8 mouse cellular contexts compared by ENCODE assay signal in genomic region chr17:26414523-26415354, GRCm38 (mm10). TPM values are rescaled to one million over a fixed set of nuclear protein-coding genes. Genes with fewer than 3 reads are reported as not detected.
A peak's percentile ranks its signal among the peaks of the same experiment; 100 is the strongest.
DNase-seq lines count a peak whose midpoint lies in the region; ATAC-seq lines count a peak whose summit lies in the region.

Gene Neurl1b (plus strand): TSS chr17:26414829.

- peak; percentile 47 for ATAC-seq in CD4-positive, CD25-positive, alpha-beta regulatory T cell, adult 4 months
- peak; percentile 55; the same call in 1 of the 2 replicates for ATAC-seq in embryonic facial prominence, embryonic 12.5 days (ENCODE audit: insufficient number of reproducible peaks, insufficient read depth, low FRiP score, low TSS enrichment)
- ATAC-seq in heart, embryonic 12.5 days (ENCODE audit: insufficient number of reproducible peaks, low FRiP score), result peak; percentile 54
- ATAC-seq in kidney, embryonic 16.5 days (ENCODE audit: low FRiP score, low TSS enrichment), result peak; percentile 57
- peak; percentile 59 for ATAC-seq in liver, embryonic 16.5 days (ENCODE audit: low read depth)
- peak; percentile 64 for ATAC-seq in neural tube, embryonic 13.5 days (ENCODE audit: low read depth)

- peak; percentile 53 for DNase-seq in adrenal gland, adult 8-10 months
- peak; percentile 70 to 78 for DNase-seq in thymus, postnatal 36 days

- under 1% methylated on average over 104 of the region's 105 CpGs for WGBS in embryonic facial prominence, embryonic 12.5 days
- under 1% methylated on average over 95 of the region's 105 CpGs for WGBS in heart, embryonic 12.5 days
- WGBS in kidney, embryonic 16.5 days, result under 1% methylated on average over 86 of the region's 105 CpGs
- under 1% methylated on average over 85 of the region's 105 CpGs for WGBS in liver, embryonic 16.5 days (ENCODE audit: insufficient replicate concordance)
- WGBS in neural tube, embryonic 13.5 days, result under 1% methylated on average over 104 of the region's 105 CpGs

- H3K27ac ChIP-seq in embryonic facial prominence, embryonic 12.5 days, result no peak within 1 kb of the TSS
- peak within 1 kb of the TSS; percentile 55 for H3K27ac ChIP-seq in heart, embryonic 12.5 days (ENCODE audit: poor library complexity, severe bottlenecking)
- peak within 1 kb of the TSS; percentile 41 for H3K27ac ChIP-seq in kidney, embryonic 16.5 days (ENCODE audit: low read length)
- no peak within 1 kb of the TSS for H3K27ac ChIP-seq in liver, embryonic 16.5 days (ENCODE audit: low read length)
- no peak within 1 kb of the TSS for H3K27ac ChIP-seq in neural tube, embryonic 13.5 days (replicated peaks)

- peak within 1 kb of the TSS; percentile 59 for H3K4me3 ChIP-seq in embryonic facial prominence, embryonic 12.5 days
- H3K4me3 ChIP-seq in heart, embryonic 12.5 days, result peak within 1 kb of the TSS; percentile 73
- peak within 1 kb of the TSS; percentile 80 for H3K4me3 ChIP-seq in kidney, embryonic 16.5 days (ENCODE audit: low read length)
- peak within 1 kb of the TSS; percentile 66 for H3K4me3 ChIP-seq in liver, embryonic 16.5 days (ENCODE audit: low read depth, low read length)
- peak within 1 kb of the TSS; percentile 83 for H3K4me3 ChIP-seq in neural tube, embryonic 13.5 days

- H3K4me1 ChIP-seq in embryonic facial prominence, embryonic 12.5 days, result peaks cover 8% of the 10 kb centered on the region
- peaks cover 41% of the 10 kb centered on the region for H3K4me1 ChIP-seq in heart, embryonic 12.5 days (replicated peaks)
- H3K4me1 ChIP-seq in kidney, embryonic 16.5 days (ENCODE audit: insufficient read depth, low read length), result peaks cover 23% of the 10 kb centered on the region
- H3K4me1 ChIP-seq in liver, embryonic 16.5 days (ENCODE audit: control insufficient read depth, low read depth, low read length), result peaks cover 14% of the 10 kb centered on the region
- peaks cover 16% of the 10 kb centered on the region for H3K4me1 ChIP-seq in neural tube, embryonic 13.5 days (replicated peaks)

- H3K9ac ChIP-seq in embryonic facial prominence, embryonic 12.5 days, result peak within 1 kb of the TSS; percentile 52
- peak within 1 kb of the TSS; percentile 82 for H3K9ac ChIP-seq in heart, embryonic 12.5 days
- peak within 1 kb of the TSS; percentile 87 for H3K9ac ChIP-seq in kidney, embryonic 16.5 days (replicated peaks; ENCODE audit: low read length)
- peak within 1 kb of the TSS; percentile 43 for H3K9ac ChIP-seq in liver, embryonic 16.5 days (ENCODE audit: low read depth, low read length)
- peak within 1 kb of the TSS; percentile 80 for H3K9ac ChIP-seq in neural tube, embryonic 13.5 days

- peak within 1 kb of the TSS; percentile 82 for H3K4me2 ChIP-seq in embryonic facial prominence, embryonic 12.5 days (replicated peaks)
- H3K4me2 ChIP-seq in heart, embryonic 12.5 days, result peak within 1 kb of the TSS; percentile 83
- peak within 1 kb of the TSS; percentile 98 for H3K4me2 ChIP-seq in kidney, embryonic 16.5 days (replicated peaks; ENCODE audit: low read depth, low read length)
- peak within 1 kb of the TSS; percentile 86 for H3K4me2 ChIP-seq in liver, embryonic 16.5 days (ENCODE audit: low read depth, low read length)
- H3K4me2 ChIP-seq in neural tube, embryonic 13.5 days, result peak within 1 kb of the TSS; percentile 89

- H3K27me3 ChIP-seq in embryonic facial prominence, embryonic 12.5 days, result peaks cover 70% of the 10 kb centered on the region
- H3K27me3 ChIP-seq in heart, embryonic 12.5 days (replicated peaks), result peaks cover 45% of the 10 kb centered on the region
- H3K27me3 ChIP-seq in kidney, embryonic 16.5 days (ENCODE audit: insufficient read depth, low read length), result no peaks in the 10 kb centered on the region
- peaks cover 55% of the 10 kb centered on the region for H3K27me3 ChIP-seq in liver, embryonic 16.5 days (ENCODE audit: control insufficient read depth, insufficient read depth, low read depth, low read length)
- H3K27me3 ChIP-seq in neural tube, embryonic 13.5 days, result peaks cover 63% of the 10 kb centered on the region

- no peaks in the 10 kb centered on the region for H3K36me3 ChIP-seq in embryonic facial prominence, embryonic 12.5 days
- H3K36me3 ChIP-seq in heart, embryonic 12.5 days, result no peaks in the 10 kb centered on the region
- no peaks in the 10 kb centered on the region for H3K36me3 ChIP-seq in kidney, embryonic 16.5 days (ENCODE audit: insufficient read depth, low read length)
- no peaks in the 10 kb centered on the region for H3K36me3 ChIP-seq in liver, embryonic 16.5 days (ENCODE audit: control insufficient read depth, insufficient read depth)
- no peaks in the 10 kb centered on the region for H3K36me3 ChIP-seq in neural tube, embryonic 13.5 days

- H3K9me3 ChIP-seq in embryonic facial prominence, embryonic 12.5 days, result no peaks in the 10 kb centered on the region
- no peaks in the 10 kb centered on the region for H3K9me3 ChIP-seq in heart, embryonic 12.5 days (replicated peaks)
- no peaks in the 10 kb centered on the region for H3K9me3 ChIP-seq in kidney, embryonic 16.5 days (ENCODE audit: low read length)
- H3K9me3 ChIP-seq in liver, embryonic 16.5 days (replicated peaks; ENCODE audit: control insufficient read depth, low read length), result no peaks in the 10 kb centered on the region
- no peaks in the 10 kb centered on the region for H3K9me3 ChIP-seq in neural tube, embryonic 13.5 days

RNA-seq across cellular contexts. Expression of gene Neurl1b, which starts in this region (rescaled TPM):
- polyA plus RNA-seq in CD4-positive, CD25-positive, alpha-beta regulatory T cell, adult 4 months (2017; shearing (Covaris generic)), result under 1 TPM; 0.13 to 0.22 TPM
- 10 to 100 TPM; 36.0 to 59.9 (median 52.3) TPM for total RNA-seq in adrenal gland, adult 8-10 months (2022)
- polyA plus RNA-seq in embryonic facial prominence, embryonic 12.5 days (2016; fragmentation: Nextera tagmentation; extraction: Ambion mirVana), result 0.45 and 0.46 TPM in 2 replicates
- 2.2 and 2.4 TPM in 2 replicates for polyA plus RNA-seq in heart, embryonic 12.5 days (2016; fragmentation: Nextera tagmentation; extraction: Ambion mirVana)
- polyA plus RNA-seq in kidney, embryonic 16.5 days (2015; fragmentation: Nextera tagmentation; extraction: Ambion mirVana), result 1.7 and 2.4 TPM in 2 replicates
- 0.04 and 0.07 TPM in 2 replicates for polyA plus RNA-seq in liver, embryonic 16.5 days (2015; fragmentation: Nextera tagmentation; extraction: Ambion mirVana)
- polyA plus RNA-seq in neural tube, embryonic 13.5 days (2015; fragmentation: Nextera tagmentation; extraction: Ambion mirVana), result 0.47 and 0.49 TPM in 2 replicates

Comparison
In these comparisons a context has a peak if more than half of its experiments do, and no peak if none do; other contexts are left out.
1. Peak in ATAC-seq in CD4-positive, CD25-positive, alpha-beta regulatory T cell, adult 4 months; RNA of the gene not detected or under 1 TPM.
2. Peak in ATAC-seq, H3K4me3 ChIP-seq, H3K9ac ChIP-seq and H3K4me2 ChIP-seq in embryonic facial prominence, embryonic 12.5 days; RNA of the gene not detected or under 1 TPM.
3. Peak in ATAC-seq, H3K4me3 ChIP-seq, H3K9ac ChIP-seq and H3K4me2 ChIP-seq in liver, embryonic 16.5 days; RNA of the gene not detected or under 1 TPM.
4. Peak in ATAC-seq, H3K4me3 ChIP-seq, H3K9ac ChIP-seq and H3K4me2 ChIP-seq in neural tube, embryonic 13.5 days; RNA of the gene not detected or under 1 TPM.
5. H3K27ac ChIP-seq: peak in heart, embryonic 12.5 days (single experiment) and kidney, embryonic 16.5 days (single experiment); none in embryonic facial prominence, embryonic 12.5 days (single experiment), liver, embryonic 16.5 days (single experiment) and neural tube, embryonic 13.5 days (single experiment).
6. Peak in every context shown above with its lines, with median percentiles within 50 percentile points of each other: ATAC-seq, H3K4me2 ChIP-seq, H3K4me3 ChIP-seq and H3K9ac ChIP-seq.